Mouse (Mus musculus) urinary bladder, adult 18-20 months (tissue): ENCODE results near the gene Dlx5.

Experiments
- DNase-seq, 2 experiments: peaks; one replicate each; pipeline ENCODE4 v3.0.0; 2022; ENCODE audit warnings: low spot score in 2 of 2, mixed read lengths in 2 of 2

The Dlx5 gene

GRCm38 (mm10) chr6:6859950-6860410 lies 21.9 kb downstream of the Dlx5 start:
- DNase-seq = no peak

- no peak for DNase-seq
These were observed 22.6 kb downstream of the Dlx5 start for GRCm38 (mm10) chr6:6859111-6859949.

GRCm38 (mm10) chr6:6858571-6858970 lies 23.3 kb downstream of the Dlx5 start:
- DNase-seq = no peak

GRCm38 (mm10) chr6:6857766-6858165 lies 24.1 kb downstream of the Dlx5 start:
- DNase-seq = no peak

- DNase-seq = no peak
These were observed 25.0 kb downstream of the Dlx5 start for GRCm38 (mm10) chr6:6856881-6857280.

GRCm38 (mm10) chr6:6856316-6856715 lies 25.6 kb downstream of the Dlx5 start:
- no peak for DNase-seq

- DNase-seq = no peak
These were observed 26.1 kb downstream of the Dlx5 start for GRCm38 (mm10) chr6:6855746-6856185.

- DNase-seq = no peak
These were observed 26.8 kb downstream of the Dlx5 start for GRCm38 (mm10) chr6:6854902-6855745.

GRCm38 (mm10) chr6:6854176-6854575 lies 27.7 kb downstream of the Dlx5 start:
- no peak for DNase-seq

- no peak for DNase-seq
These were observed 28.9 kb downstream of the Dlx5 start for GRCm38 (mm10) chr6:6852944-6853343.

GRCm38 (mm10) chr6:6851166-6851565 lies 30.7 kb downstream of the Dlx5 start:
- no peak for DNase-seq

- no peak for DNase-seq
These were observed 31.4 kb downstream of the Dlx5 start for GRCm38 (mm10) chr6:6850324-6851060.

- DNase-seq = no peak
These were observed 32.1 kb downstream of the Dlx5 start for GRCm38 (mm10) chr6:6849744-6850143.

- DNase-seq = no peak
These were observed 33.3 kb downstream of the Dlx5 start for GRCm38 (mm10) chr6:6848541-6848940.

- DNase-seq = no peak
These were observed 48.6 kb downstream of the Dlx5 start for GRCm38 (mm10) chr6:6833301-6833700.

GRCm38 (mm10) chr6:6830446-6830845 lies 51.4 kb downstream of the Dlx5 start:
- DNase-seq = no peak
